Mouse (Mus musculus) left cerebral cortex, postnatal 10 days (tissue): ENCODE data around the gene Glb1. TPM values are rescaled to one million over a fixed set of nuclear protein-coding genes. Genes with fewer than 3 reads are reported as not detected.
A peak's percentile ranks its signal among the peaks of the same experiment; 100 is the strongest.
"Not testable (repeated sequence)": the region's sequence is repeated elsewhere in the genome, so short reads cannot be mapped to it uniquely, and the experiment has no call there.

Source experiments
- DNase-seq, 2 experiments: peaks; one replicate each; pipeline ENCODE4 v3.0.0; 2021 to 2022; ENCODE audit warnings: low spot score in 2 of 2, mixed read lengths in 1 of 2; ENCODE audit errors: extremely low spot score in 1 of 2
- intact Hi-C: fragments of 180-260 bp; cut with DNase I; formaldehyde crosslinking; loops from one replicate; pipeline ENCODE4 v1.15.1; 2025
- total RNA-seq, 2 experiments: library from RNA; stranded (reverse); gene quantifications; 2 replicates each; pipeline ENCODE4 v1.2.3; 2021

Glb1 gene
- total RNA-seq, 2 experiments from 2014 or later, result 32.2 to 34.3 TPM

- DNase-seq, result peak in 1 of 2 experiments; percentile 76
- intact Hi-C loops, result loop anchor here (10.0 kb wide), 1 partner anchor 395 kb away; no protein-coding TSS in a partner anchor
Measured at GRCm38 (mm10) chr9:114389905-114390748, 10.7 kb upstream of the Glb1 start, which contains the start of gene Crtap. Gene Crtap (minus strand): TSS chr9:114390675.

GRCm38 (mm10) chr9:114390749-114391075 lies 10.2 kb upstream of the Glb1 start:
- DNase-seq, result no peak

GRCm38 (mm10) chr9:114394136-114394535 lies 6.7 kb upstream of the Glb1 start:
- intact Hi-C loops, DNase-seq: not testable (repeated sequence)

More at GRCm38 (mm10) chr9:114390749-114391075, 10.2 kb upstream of the Glb1 start:
- intact Hi-C loops, result no loop called here

GRCm38 (mm10) chr9:114394677-114395076 lies 6.2 kb upstream of the Glb1 start:
- DNase-seq, result no peak
- intact Hi-C loops, result no loop called here

- intact Hi-C loops, result no loop called here
- no peak for DNase-seq
Measured at GRCm38 (mm10) chr9:114395258-114395657, 5.6 kb upstream of the Glb1 start.

- no peak for DNase-seq
- intact Hi-C loops, result no loop called here
Measured at GRCm38 (mm10) chr9:114399680-114400079, 1.2 kb upstream of the Glb1 start.

GRCm38 (mm10) chr9:114400588-114400948 lies 308 bp upstream of the Glb1 start:
- intact Hi-C loops, result no loop called here
- DNase-seq, result no peak

- intact Hi-C loops, result no loop called here
- DNase-seq, result no peak
Measured at GRCm38 (mm10) chr9:114401685-114402080, 807 bp downstream of the Glb1 start.

GRCm38 (mm10) chr9:114407676-114408075 lies 6.8 kb downstream of the Glb1 start:
- intact Hi-C loops, result no loop called here
- DNase-seq, result no peak

GRCm38 (mm10) chr9:114410313-114410862 lies 9.5 kb downstream of the Glb1 start:
- intact Hi-C loops, result no loop called here

GRCm38 (mm10) chr9:114411295-114411694 lies 10.4 kb downstream of the Glb1 start:
- intact Hi-C loops, result no loop called here
- no peak for DNase-seq

More at GRCm38 (mm10) chr9:114410313-114410862, 9.5 kb downstream of the Glb1 start:
- no peak for DNase-seq

GRCm38 (mm10) chr9:114412406-114412805 lies 11.5 kb downstream of the Glb1 start:
- intact Hi-C loops, result no loop called here
- no peak for DNase-seq

- intact Hi-C loops, result no loop called here
- DNase-seq, result no peak
Measured at GRCm38 (mm10) chr9:114413866-114414265, 13.0 kb downstream of the Glb1 start.

GRCm38 (mm10) chr9:114415701-114416100 lies 14.8 kb downstream of the Glb1 start:
- peak; percentile 25 to 51 for DNase-seq

GRCm38 (mm10) chr9:114416646-114417517 lies 16.0 kb downstream of the Glb1 start:
- intact Hi-C loops, result loop anchor here (5.0 kb wide), 2 partner anchors 80 to 165 kb away; no protein-coding TSS in a partner anchor
- DNase-seq, result no peak

More at GRCm38 (mm10) chr9:114415701-114416100, 14.8 kb downstream of the Glb1 start:
- intact Hi-C loops, result loop anchor here (5.0 kb wide), 2 partner anchors 82 to 167 kb away; no protein-coding TSS in a partner anchor

GRCm38 (mm10) chr9:114418187-114418586 lies 17.3 kb downstream of the Glb1 start:
- DNase-seq, result no peak
- intact Hi-C loops, result loop anchor here (5.0 kb wide), 2 partner anchors 79 to 164 kb away; no protein-coding TSS in a partner anchor

GRCm38 (mm10) chr9:114420443-114420842 lies 19.6 kb downstream of the Glb1 start:
- intact Hi-C loops, result no loop called here
- DNase-seq, result no peak

GRCm38 (mm10) chr9:114421045-114421444 lies 20.2 kb downstream of the Glb1 start:
- intact Hi-C loops, result no loop called here
- no peak for DNase-seq

GRCm38 (mm10) chr9:114421797-114422196 lies 20.9 kb downstream of the Glb1 start:
- intact Hi-C loops, result no loop called here
- no peak for DNase-seq
